Mouse (Mus musculus) CH12.LX (cell line): ENCODE measurements around the gene Ano9. TPM values are rescaled to one million over a fixed set of nuclear protein-coding genes. Genes with fewer than 3 reads are reported as not detected.

Experiments used
- DNase-seq: peaks from one replicate; pipeline ENCODE4 v3.0.0-alpha.2; 2013; ENCODE audit errors: extremely low read depth
- H3K27ac ChIP-seq: 2 replicates; pipeline ENCODE4 v1.5.1; 2012; ENCODE audit warnings: low read depth, mild to moderate bottlenecking, control low read depth, moderate library complexity; ENCODE audit not compliant: insufficient read depth
- H3K27me3 ChIP-seq: replicated peaks from 2 replicates; pipeline ENCODE3; 2012; ENCODE audit warnings: inconsistent platforms
- H3K36me3 ChIP-seq, 2 experiments: replicated peaks in 1 of 2; 2 replicates each; pipeline versions ENCODE3 to v1.6.1; 2012; ENCODE audit warnings: inconsistent platforms in 1 of 2, low read length in 1 of 2, mild to moderate bottlenecking in 1 of 2, mixed read lengths in 1 of 2, moderate library complexity in 1 of 2; ENCODE audit not compliant: control insufficient read depth in 1 of 2, insufficient read depth in 1 of 2
- H3K4me1 ChIP-seq, 2 experiments: 2 replicates each; pipeline ENCODE4 v1.6.1; 2012; ENCODE audit warnings: inconsistent platforms in 1 of 2, moderate library complexity in 1 of 2; ENCODE audit not compliant: insufficient read depth in 2 of 2, control insufficient read depth in 1 of 2
- H3K4me2 ChIP-seq: 2 replicates; pipeline ENCODE4 v1.6.1; 2012; ENCODE audit warnings: low read depth, mild to moderate bottlenecking, control low read depth; ENCODE audit not compliant: poor library complexity, insufficient read depth, severe bottlenecking
- H3K4me3 ChIP-seq, 3 experiments: fragments of 150-350 bp in 1 of 3; sonication (generic) in 1 of 3; replicated peaks in 1 of 3; 2 replicates each; pipeline versions ENCODE3 to v1.5.1; 2011 to 2012; ENCODE audit warnings: low read depth in 2 of 3, low read length in 2 of 3, mild to moderate bottlenecking in 2 of 3, moderate library complexity in 2 of 3, control low read depth in 1 of 3, improper control_type of control experiment in 1 of 3, inconsistent platforms in 1 of 3, mixed read lengths in 1 of 3; ENCODE audit not compliant: poor library complexity in 1 of 3
- H3K79me2 ChIP-seq: replicated peaks from 2 replicates; pipeline ENCODE4 v1.6.1; 2012; ENCODE audit warnings: mild to moderate bottlenecking, moderate library complexity; ENCODE audit not compliant: control insufficient read depth, poor library complexity, insufficient read depth, severe bottlenecking; ENCODE audit errors: extremely low read depth
- H3K9ac ChIP-seq: 2 replicates; pipeline ENCODE4 v1.6.1; 2012; ENCODE audit warnings: low read depth, mild to moderate bottlenecking, control low read depth, moderate library complexity; ENCODE audit not compliant: insufficient read depth
- H3K9me3 ChIP-seq: replicated peaks from 2 replicates; pipeline ENCODE3; 2012; ENCODE audit warnings: low read length, inconsistent platforms, mixed read lengths
- CHD1 ChIP-seq: IDR thresholded peaks from 2 replicates; pipeline ENCODE4 v1.6.1; 2012; ENCODE audit warnings: low read depth, low read length, improper control_type of control experiment, inconsistent platforms
- CTCF ChIP-seq, 2 experiments: IDR thresholded peaks in 1 of 2; conservative IDR thresholded peaks in 1 of 2; 2 replicates each; pipeline ENCODE4 v1.5.1; 2011 to 2012; ENCODE audit warnings: low read depth in 2 of 2, low read length in 2 of 2, improper control_type of control experiment in 1 of 2, inconsistent platforms in 1 of 2, mild to moderate bottlenecking in 1 of 2, moderate library complexity in 1 of 2
- ELF1 ChIP-seq: IDR thresholded peaks from 2 replicates; pipeline ENCODE4 v1.6.1; 2014; ENCODE audit warnings: low read depth, mild to moderate bottlenecking, inconsistent platforms, low read length, improper control_type of control experiment
- ETS1 ChIP-seq: conservative IDR thresholded peaks from 2 replicates; pipeline ENCODE4 v1.6.1; 2012; ENCODE audit warnings: low read depth, mild to moderate bottlenecking, inconsistent platforms, low read length, improper control_type of control experiment, moderate library complexity
- GABPA ChIP-seq: IDR thresholded peaks from 2 replicates; pipeline ENCODE4 v1.6.1; 2012; ENCODE audit warnings: low read depth, low read length, improper control_type of control experiment, inconsistent platforms; ENCODE audit not compliant: insufficient replicate concordance
- IRF4 ChIP-seq: IDR thresholded peaks from 2 replicates; pipeline ENCODE4 v1.6.1; 2014; ENCODE audit warnings: low read depth, mild to moderate bottlenecking, inconsistent platforms, low read length, improper control_type of control experiment
- JUN ChIP-seq: IDR thresholded peaks from 2 replicates; pipeline ENCODE4 v1.6.1; 2011; ENCODE audit warnings: low read depth, mild to moderate bottlenecking, low read length, improper control_type of control experiment, moderate library complexity; ENCODE audit not compliant: insufficient read depth
- KAT2A ChIP-seq: IDR thresholded peaks from 2 replicates; pipeline ENCODE4 v1.6.1; 2012; ENCODE audit warnings: low read length, improper control_type of control experiment, inconsistent platforms; ENCODE audit not compliant: insufficient replicate concordance
- MAFK ChIP-seq: IDR thresholded peaks from 2 replicates; pipeline ENCODE4 v1.6.1; 2011; ENCODE audit warnings: low read length, improper control_type of control experiment; ENCODE audit not compliant: insufficient replicate concordance
- MAX ChIP-seq: IDR thresholded peaks from 2 replicates; pipeline ENCODE4 v1.6.1; 2011; ENCODE audit warnings: low read length, improper control_type of control experiment
- MAZ ChIP-seq: IDR thresholded peaks from 2 replicates; pipeline ENCODE4 v1.6.1; 2012; ENCODE audit warnings: low read depth, mild to moderate bottlenecking, inconsistent platforms, low read length, improper control_type of control experiment, moderate library complexity
- MYC ChIP-seq: IDR thresholded peaks from 2 replicates; pipeline ENCODE4 v1.6.1; 2011; ENCODE audit warnings: low read depth, mild to moderate bottlenecking, improper control_type of control experiment, low read length
- NRF1 ChIP-seq: IDR thresholded peaks from 2 replicates; pipeline ENCODE4 v1.6.1; 2014; ENCODE audit warnings: low read depth, mild to moderate bottlenecking, inconsistent platforms, low read length, improper control_type of control experiment, moderate library complexity
- TCF12 ChIP-seq: IDR thresholded peaks from 2 replicates; pipeline ENCODE4 v1.6.1; 2014; ENCODE audit warnings: low read depth, mild to moderate bottlenecking, inconsistent platforms, low read length, improper control_type of control experiment
- USF1 ChIP-seq: IDR thresholded peaks from 2 replicates; pipeline ENCODE4 v1.6.1; 2014; ENCODE audit warnings: low read depth, mild to moderate bottlenecking, inconsistent platforms, low read length, improper control_type of control experiment
- USF2 ChIP-seq: conservative IDR thresholded peaks from 2 replicates; pipeline ENCODE4 v1.6.1; 2011; ENCODE audit warnings: low read depth, low read length, improper control_type of control experiment
- ZKSCAN1 ChIP-seq: IDR thresholded peaks from 2 replicates; pipeline ENCODE4 v1.6.1; 2012; ENCODE audit warnings: low read depth, inconsistent platforms, low read length, improper control_type of control experiment, borderline replicate concordance
- dilution Hi-C: fragments of 300-500 bp; cut with MboI; formaldehyde crosslinking; loops from 2 replicates; pipeline ENCODE4 v1.14.3; 2020; ENCODE audit warnings: low sequenced_read_pairs; ENCODE audit not compliant: extremely low pct_unique_long_range_greater_than_20kb, extremely low pct_ligation_motif_present
- in situ Hi-C: fragments of 300-500 bp; cut with MboI; formaldehyde crosslinking; loops from 3 replicates; pipeline ENCODE4 v1.14.3; 2019; ENCODE audit warnings: low sequenced_read_pairs, low pct_ligation_motif_present, low pct_unique_long_range_greater_than_20kb, mixed read lengths
- polyA plus RNA-seq: library from polyadenylated mRNA; unstranded; fragments of >175 nt; gene quantifications from 2 replicates; pipeline ENCODE4 v1.2.1, GENCODE M21; 2012; ENCODE audit warnings: low read depth; ENCODE audit not compliant: insufficient read length
- total RNA-seq, 2 experiments: library from RNA; depleted of rRNA; stranded (reverse); fragments of 300-350 nt in 1 of 2; fragments of >200 nt in 1 of 2; gene quantifications; 2 replicates each; pipeline ENCODE4 v1.2.3; 2012 to 2014

Gene Ano9
- total and polyA plus RNA-seq, 3 experiments: 0.04 TPM; not detected in 2

- TF ChIP-seq IRF4 (no peak), ETS1 (no peak), KAT2A (no peak), MYC (peak; percentile 69; the same call in 1 of the 2 replicates), MAZ (no peak), TCF12 (no peak), CHD1 (no peak), MAX (peak; percentile 40; the same call in 1 of the 2 replicates), USF2 (no peak), JUN (no peak), GABPA (no peak), NRF1 (no peak), ZKSCAN1 (no peak), USF1 (no peak)
Observed at GRCm38 (mm10) chr7:141122689-141123516, 5.3 kb upstream of the Ano9 start (continued).

DNA sequence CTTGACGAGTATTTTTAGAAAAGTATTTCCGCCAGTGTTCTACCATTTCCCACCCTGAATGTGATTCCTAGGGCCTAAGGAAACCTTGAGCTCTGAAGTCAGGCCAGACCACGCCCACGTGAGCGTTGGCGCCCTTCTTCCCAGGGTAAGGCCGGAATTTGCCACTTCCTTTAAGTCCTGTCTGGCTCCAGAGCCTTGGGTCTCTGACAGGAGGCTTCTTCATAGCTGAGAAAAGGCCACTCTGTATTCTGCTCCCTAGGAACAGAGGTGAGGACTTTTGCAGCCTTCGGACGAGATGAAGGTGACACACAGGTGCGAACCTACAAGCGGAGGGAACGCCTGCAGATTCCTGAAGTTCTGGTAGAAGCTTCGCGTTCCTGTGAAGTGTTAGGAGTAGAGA is 4.6 kb upstream of the Ano9 start, which contains the start of gene Ptdss2:
Ptdss2 (plus strand) TSS at position 138 of the 400 bp plus-strand sequence.
- Histone ChIP-seq H3K9me3 (no peaks in the 10 kb centered on the region), H3K79me2 (no peaks in the 10 kb centered on the region), H3K4me1 (peaks cover 0 to 3% of the 10 kb centered on the region in 2 experiments; a peak in 2 of 4 replicates), H3K9ac (peak within 1 kb of the TSS; percentile 32), H3K4me2 (peak within 1 kb of the TSS; percentile 10; the same call in 1 of the 2 replicates), H3K27me3 (peaks cover 13% of the 10 kb centered on the region), H3K27ac (peak within 1 kb of the TSS; percentile 17; the same call in 1 of the 2 replicates), H3K36me3 (no peaks in the 10 kb centered on the region), H3K4me3 (peak within 1 kb of the TSS; percentile 63 to 79 (median 69))
- no peak for TF ChIP-seq ELF1
- dilution Hi-C loops (no loop called here), in situ Hi-C loops (no loop called here)
- DNase-seq: no peak

DNA sequence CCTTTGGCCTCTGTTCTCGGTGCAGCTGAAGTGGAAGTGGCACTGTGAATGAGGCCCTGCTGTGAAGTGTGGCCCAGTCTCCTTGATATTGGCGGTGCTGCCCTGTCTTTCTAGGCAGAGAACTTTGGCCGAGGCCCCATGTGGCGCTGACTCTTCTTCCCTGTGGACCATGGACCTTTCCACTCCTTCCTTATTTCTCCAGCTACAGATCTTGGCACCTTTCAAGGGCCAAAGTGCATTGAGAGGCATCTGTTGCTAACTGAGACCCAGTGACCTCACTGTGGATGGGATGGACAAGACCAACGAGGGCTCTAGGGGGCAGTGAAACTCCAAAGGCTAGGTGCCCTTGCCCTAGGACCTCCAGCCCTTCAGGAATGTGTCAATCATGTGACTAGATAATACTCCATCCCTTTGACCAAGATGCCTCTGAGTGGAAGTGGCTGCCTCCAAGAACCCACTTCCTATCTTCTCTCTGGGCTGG is 3.5 kb upstream of the Ano9 start:
- Histone ChIP-seq H3K4me2 (no peak overlapping the region), H3K36me3 (no peaks in the 10 kb centered on the region), H3K4me3 (no peak overlapping the region), H3K4me1 (peaks cover 0 to 3% of the 10 kb centered on the region in 2 experiments; a peak in 2 of 4 replicates), H3K27ac (no peak overlapping the region), H3K9ac (no peak overlapping the region), H3K27me3 (peaks cover 13% of the 10 kb centered on the region), H3K9me3 (no peaks in the 10 kb centered on the region), H3K79me2 (no peaks in the 10 kb centered on the region)
- peak in 1 of 2 experiments; percentile 23; a peak in 1 of 4 replicates for TF ChIP-seq CTCF (conservative IDR thresholded peaks at IDR 0.05 in 1 of 2, IDR thresholded peaks at IDR 0.05 in 1 of 2; ENCODE audit: low read depth in 2 of 2, low read length in 2 of 2)
- TF ChIP-seq MAFK: no peak
- DNase-seq: no peak
- dilution Hi-C loops (no loop called here), in situ Hi-C loops (no loop called here)
